Mouse (Mus musculus) left cerebral cortex, adult 9 months (tissue): ENCODE results near the gene Atxn2.
"Not testable (repeated sequence)": the region's sequence is repeated elsewhere in the genome, so short reads cannot be mapped to it uniquely, and the experiment has no call there.

Experiments used
- DNase-seq, 2 experiments: peaks; one replicate each; pipeline ENCODE4 v3.0.0; 2022; ENCODE audit warnings: low spot score in 2 of 2

Atxn2 gene

DNA sequence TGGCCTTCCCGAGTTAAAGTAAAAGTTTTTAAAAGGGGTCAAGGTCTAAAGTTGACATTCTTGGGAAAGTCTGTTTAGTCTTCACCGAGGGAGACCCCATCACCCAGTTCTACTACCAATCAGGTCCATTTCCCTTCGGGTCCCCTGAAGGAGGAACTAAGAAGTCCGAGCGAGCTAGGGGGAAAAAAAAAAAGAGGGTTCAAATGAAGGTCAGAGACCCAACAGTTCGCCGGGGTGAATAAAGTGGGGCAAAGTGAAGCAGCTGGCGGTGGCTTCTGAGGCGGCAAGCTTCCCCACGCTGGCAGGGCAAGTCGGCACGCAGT lies 325 bp upstream of the Atxn2 start:
- no peak for DNase-seq

DNA sequence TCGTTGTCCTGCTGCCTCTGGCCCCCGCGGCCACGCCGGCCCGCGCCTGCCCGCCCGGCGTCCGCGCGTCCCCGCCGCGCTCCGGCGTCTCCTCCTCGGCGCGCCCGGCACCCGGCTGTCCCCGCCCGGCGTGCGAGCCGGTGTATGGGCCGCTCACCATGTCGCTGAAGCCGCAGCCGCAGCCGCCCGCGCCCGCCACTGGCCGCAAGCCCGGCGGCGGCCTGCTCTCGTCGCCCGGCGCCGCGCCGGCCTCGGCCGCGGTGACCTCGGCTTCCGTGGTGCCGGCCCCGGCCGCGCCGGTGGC lies 743 bp downstream of the Atxn2 start:
- peak in 1 of 2 experiments; percentile 48 for DNase-seq

DNA sequence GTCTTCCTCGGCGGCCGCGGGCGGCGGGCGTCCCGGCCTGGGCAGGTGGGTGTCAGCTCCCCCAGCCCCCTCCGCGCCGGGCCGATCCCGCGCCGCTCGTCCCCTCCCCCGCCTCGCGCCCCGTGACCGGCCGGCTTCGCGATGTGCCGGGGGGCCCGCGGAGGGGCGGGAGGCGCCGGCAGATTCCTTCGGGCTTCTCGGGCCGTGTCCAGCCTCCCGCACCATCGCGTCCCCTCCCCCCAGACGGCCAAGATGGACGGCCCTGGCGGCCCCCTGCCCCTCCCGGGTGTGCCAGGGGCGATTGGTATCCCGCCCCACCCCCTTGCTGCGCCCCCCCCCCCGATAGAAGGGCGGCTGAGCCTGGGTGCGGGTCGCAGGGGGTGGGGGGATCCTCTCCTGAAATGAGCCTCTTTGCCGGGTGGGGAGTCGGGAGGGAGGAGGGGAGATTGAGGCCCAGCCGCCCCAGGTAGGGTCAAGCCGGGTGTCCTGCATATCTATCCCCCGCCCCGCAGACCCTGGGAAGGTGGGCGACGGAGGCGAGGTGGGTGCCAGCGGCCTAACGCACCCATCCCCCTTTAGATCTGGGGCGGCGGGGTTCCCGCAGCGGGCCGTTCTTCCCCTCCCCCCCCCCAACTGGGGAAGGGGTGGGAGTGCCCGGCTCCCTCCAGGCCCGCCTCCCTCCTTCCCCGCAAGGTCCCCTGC lies 1.2 kb downstream of the Atxn2 start:
- DNase-seq = no peak

DNA sequence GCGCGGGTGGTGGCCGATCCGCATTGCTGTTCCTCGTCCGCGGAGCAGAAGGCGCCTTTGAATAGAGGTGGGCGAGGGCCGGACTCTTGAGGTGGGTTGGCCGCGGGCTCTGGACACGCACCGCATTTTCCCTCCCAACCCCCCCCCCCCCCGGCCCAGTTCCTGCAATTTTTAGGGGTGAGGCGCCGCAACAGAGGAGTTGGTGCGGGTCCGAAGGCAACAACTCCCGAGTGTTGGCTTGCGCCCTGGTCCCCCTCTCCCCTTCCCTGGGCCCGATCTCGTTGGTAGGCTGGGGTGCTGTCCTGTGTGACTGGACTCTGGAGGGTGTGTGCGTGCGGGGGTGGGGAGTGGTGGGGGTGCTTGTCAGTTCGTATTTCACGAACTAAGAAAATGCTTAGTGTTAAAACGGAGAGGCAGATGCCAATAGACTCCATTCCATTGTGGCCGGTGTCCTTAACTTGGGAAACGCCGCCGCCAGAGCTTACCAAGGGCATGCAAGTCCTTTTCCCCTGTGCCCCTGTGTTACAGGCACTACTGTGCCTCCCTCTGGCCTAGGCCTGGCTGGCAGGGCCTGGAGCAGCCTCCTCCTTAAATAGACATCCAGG lies 1.9 kb downstream of the Atxn2 start:
- peak in 1 of 2 experiments; percentile 33 for DNase-seq

DNA sequence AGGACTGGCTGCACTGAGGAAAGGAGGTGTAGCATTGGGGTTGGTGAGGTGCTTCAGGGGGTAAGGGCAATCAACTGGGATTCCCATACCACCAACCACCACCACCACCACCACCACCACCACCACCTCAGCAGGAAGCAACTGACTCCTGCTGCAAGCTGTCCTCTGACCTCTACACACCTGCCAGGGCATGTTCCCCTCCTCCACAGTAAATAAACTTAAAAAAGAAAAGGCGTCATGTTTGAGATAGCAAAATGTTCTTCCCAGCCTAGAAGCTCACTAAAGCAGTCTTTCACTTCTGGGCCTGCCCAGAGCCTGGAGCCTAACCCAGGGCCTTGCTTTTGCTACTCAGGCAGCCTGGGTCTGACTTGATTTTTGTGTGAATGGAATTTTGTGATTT lies 3.2 kb downstream of the Atxn2 start:
- no peak for DNase-seq

DNA sequence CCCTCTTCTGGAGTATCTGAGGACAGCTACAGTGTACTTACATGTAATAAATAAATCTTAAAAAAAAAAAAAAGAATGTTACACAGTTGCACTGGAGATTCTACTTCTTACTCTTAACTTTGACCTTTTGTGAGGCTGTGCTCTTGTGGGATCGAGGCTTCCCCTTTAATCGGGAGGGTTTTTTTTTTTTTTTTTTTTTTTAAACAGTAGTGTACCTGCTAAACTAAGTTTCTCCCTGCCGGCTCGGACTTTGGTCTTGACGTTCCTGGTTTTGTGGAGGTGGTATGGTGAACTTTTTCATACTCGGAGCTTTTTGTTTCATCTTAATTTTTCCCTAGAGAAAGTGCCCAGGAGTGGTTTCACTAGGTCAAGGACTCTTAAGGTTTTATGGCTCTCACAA lies 3.8 kb downstream of the Atxn2 start:
- no peak for DNase-seq

DNA sequence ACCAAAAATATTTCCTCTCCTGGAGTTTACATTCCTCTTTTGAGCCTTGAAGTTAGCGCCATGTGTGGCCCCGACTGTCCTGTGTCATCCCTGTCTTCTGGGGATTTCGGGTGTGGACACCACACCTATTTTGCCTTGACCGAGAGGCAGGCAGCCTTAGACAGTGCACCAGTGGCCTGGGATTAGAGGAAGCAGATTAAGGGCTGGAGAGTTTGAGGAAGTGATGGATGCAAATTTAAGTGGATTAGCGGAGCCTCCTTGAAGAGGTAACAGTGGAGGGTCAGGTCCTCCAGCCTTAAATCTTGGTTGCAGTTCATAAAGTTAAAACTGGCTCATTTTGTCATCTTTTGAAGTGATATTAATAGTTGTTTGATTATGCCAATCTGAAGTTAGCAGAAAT lies 7.3 kb downstream of the Atxn2 start:
- DNase-seq = no peak

DNA sequence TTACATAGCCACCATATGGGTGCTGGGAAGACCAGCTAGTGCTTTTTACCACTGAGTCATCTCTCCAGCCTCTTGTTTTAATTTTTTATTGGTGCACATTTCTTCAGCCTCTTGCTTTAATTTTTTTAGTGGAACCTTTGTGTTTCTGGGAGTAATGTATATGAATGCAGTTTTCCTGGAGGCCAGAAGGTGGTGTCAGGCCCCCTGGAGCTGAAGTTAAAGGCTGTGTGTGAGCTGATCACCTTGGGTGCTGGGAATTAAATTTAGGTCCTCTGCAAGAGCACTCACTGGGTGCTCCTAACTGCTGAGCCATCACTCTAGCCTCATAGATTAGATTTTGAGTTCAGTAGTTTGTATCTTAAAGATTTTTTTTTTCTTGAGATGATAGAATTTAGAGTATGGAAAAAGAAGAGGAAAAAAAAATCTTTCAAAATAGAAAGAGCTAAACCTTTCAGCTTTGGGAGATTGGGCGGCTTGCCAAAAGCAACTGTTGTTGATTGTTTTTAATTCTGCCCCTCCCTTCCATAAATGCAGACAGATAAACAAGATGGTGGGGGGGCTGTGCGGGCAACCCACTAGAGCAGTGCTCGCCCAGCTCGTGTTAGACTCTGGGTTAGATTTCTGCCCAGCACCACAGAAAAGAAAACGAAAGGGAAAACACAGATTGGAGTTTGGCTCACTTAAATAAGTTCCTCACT lies 9.9 kb downstream of the Atxn2 start:
- no peak for DNase-seq

DNA sequence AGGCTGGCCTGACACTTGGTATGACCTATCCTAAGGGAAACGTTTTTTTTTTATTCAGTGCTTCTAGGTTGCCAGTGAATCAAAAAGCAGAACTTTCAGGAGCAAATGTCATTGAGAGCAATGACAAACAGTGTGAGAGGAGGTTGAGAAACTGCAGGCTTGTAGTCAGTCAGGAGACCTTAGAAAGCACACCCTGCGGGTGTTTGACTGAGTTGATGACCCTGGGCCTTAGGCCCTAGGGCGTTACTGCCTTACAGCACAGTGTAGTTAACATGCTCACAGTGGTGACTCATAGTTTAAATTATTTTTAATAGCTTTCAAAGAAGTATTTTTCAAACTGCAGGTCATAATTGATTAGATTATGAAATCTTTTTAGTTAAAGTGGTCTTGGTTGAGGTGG lies 10.7 kb downstream of the Atxn2 start:
- DNase-seq = no peak

DNA sequence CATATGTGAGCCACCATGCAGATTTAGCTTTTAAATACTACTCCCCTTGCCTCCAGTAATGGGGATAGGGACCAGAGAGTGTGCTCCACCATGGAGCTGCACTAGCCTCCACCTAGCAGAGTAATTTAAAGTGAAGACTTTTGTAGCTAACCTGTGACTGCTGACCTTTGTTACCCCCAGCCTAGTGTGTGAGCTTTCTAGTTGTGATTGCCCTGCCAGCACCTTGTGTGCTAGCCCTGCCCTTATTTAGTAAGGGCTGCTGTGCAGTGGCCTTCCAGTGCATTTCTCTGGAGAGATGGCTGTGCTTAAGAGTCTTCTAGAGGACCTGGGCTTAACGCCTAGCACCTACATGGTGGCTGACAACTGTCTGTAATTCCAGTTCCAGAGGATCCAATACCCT lies 13.5 kb downstream of the Atxn2 start:
- no peak for DNase-seq

DNA sequence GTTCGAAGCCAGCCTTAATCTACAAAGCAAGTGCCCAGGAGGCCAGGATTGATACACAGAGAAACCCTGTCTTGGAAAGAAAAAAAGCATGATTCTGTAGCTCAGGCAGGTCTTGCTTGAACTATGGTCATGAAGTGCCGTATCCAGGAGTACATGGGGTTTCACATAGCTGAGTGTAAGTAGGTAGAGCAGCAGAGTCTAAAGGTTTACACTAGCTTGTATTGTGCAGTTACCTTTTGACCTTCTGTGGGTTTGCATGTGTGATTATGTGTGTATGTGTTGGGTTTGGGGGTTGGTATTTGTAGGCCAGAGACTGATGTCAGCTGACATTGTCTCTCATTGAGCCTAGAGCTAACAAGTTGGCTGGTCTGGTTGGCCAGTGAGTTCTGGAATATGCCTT lies 18.9 kb downstream of the Atxn2 start:
- DNase-seq = no peak

DNA sequence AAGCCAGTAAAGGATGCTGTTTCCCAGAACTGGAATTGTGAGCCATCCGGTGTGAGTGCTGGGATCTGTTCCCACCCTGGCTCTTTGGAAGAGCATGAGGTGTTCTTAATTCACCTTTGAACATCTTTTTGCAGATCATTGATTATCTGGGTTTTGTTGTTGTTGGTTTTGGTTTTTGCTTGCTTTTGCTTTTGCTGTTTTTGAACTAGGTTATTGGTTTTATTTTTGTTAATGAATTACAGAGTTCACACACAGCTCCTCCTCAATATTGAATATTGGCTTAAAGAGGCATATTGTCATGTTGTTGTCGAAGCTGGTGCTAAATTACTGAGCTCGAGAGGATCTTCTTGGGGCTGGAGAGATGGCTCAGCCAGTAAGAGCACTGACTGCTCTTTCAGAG lies 25.5 kb downstream of the Atxn2 start:
- DNase-seq = no peak

DNA sequence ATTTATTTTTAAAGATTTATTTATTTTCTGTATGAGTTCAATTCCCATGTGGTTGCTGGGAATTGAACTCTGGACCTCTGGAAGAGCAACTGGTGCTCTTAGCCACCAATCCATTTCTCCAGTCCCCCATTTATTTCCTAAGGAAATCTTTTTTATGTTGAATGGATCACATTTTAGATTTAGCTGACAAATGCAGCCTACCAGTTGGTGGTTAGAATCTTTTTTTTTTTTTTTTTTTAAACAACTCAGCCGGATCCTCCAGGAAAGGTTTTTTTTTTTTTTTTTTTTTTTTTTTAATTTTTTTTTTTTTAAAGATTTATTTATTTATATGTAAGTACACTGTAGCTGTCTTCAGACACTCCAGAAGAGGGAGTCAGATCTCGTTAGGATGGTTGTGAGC lies 27.0 kb downstream of the Atxn2 start:
- DNase-seq = not testable (repeated sequence)

DNA sequence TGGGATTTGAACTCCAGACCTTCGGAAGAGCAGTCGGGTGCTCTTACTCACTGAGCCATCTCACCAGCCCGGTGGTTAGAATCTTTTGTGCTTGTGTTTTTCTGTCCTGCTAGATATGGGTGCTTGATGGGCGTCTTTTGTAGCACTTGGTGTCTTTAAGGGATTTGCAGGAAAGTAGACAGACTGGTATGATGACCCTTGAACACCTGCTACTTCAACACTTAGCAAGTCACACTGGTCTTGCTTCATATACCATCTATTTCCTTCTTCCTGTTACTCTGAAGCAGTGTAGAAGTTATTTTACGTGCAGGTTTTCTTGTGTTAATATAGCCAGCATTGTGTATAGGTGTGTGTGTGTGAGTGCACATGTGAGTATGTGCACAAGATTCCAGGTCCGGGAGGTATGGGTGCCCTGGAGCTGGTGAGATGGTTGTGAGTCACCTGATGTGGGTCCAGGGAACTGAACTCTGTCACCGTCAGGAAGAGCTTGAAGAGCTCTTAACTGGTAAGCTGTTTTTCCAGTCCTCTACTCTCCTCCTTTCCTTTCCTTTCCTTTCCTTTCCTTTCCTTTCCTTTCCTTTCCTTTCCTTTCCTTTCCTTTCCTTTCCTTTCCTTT lies 27.5 kb downstream of the Atxn2 start:
- DNase-seq = no peak

DNA sequence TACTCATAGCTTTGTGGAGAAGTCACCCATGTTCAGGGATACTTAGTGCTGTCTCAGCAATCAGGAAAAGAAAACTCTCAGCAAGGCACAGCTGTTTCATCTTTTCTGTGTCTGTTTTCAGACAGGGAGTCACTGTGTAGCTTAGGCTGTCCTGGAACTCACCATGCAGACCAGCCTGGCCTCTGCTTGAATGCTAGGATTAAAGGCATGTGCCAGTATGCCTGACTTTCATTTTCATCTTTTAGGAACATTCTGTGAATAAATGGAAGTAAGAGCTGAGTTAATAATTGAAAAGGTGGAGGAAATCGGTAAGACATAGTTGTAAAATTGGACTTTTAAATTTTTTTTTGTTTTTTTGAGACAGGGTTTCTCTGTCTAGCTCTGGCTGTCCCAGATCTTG lies 29.4 kb downstream of the Atxn2 start:
- no peak for DNase-seq

DNA sequence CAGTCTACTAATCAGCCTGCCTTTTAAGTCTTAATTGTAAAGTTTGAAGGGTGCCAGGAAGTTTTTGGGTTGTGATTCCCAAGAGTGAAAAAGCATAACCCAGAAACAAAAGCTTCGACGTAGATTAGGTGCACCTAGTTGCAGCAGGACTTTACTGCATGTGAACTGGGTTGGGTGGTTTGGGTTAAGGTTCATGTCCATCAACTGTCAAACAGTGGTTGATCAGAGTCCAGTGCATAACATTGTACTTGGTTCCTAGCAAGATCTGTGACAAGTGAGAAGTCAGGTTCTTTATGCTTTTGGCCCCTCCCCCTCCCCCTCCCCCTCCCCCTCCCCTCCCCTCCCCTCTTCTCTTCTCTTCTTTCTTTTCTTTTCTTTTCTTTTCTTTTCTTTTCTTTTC lies 31.8 kb downstream of the Atxn2 start:
- no peak for DNase-seq

DNA sequence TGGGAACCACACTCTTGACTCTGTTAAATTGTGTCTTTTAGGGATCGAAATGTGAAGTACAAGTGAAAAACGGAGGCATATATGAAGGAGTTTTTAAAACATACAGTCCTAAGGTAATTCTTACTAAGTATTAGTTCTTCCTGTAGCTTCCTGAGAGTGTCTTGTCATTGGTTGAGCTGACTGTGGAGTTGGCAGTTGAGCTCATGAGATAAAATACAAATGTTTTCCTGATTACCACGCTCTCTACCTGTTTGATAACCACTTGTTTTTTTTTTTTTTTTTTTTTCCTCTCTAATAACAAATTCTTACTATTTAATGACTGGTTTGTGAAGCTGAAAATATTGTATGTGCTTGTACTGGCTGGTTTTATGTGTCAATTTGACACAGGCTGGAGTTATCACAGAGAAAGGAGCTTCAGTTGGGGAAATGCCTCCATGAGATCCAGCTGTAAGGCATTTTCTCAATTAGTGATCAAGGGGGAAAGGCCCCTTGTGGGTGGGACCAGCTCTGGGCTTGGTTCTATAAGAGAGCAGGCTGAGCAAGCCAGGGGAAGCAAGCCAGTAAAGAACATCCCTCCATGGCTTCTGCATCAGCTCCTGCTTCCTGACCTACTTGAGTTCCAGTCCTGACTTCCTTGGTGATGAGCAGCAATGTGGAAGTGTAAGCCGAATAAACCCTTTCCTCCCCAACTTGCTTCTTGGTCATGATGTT lies 36.9 kb downstream of the Atxn2 start:
- DNase-seq = not testable (repeated sequence)

DNA sequence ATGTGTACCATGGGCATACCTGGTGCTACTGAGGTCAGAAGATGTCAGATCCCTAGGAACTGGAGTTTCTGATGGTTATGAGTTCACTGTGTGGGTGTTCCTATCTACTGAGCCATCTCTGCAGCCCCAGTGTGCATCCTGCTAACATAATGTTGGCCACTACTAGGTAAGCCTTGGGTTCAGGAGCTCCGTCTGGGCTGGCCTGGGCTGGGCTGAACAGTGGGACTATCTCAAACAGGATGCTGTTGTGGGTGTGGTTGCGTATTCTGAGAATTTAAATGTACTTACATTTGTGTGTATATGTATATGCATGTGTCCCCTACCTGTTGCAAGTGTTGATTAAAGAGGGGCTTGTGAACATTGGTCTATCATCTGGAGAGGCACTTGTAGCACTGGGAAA lies 38.5 kb downstream of the Atxn2 start:
- no peak for DNase-seq

DNA sequence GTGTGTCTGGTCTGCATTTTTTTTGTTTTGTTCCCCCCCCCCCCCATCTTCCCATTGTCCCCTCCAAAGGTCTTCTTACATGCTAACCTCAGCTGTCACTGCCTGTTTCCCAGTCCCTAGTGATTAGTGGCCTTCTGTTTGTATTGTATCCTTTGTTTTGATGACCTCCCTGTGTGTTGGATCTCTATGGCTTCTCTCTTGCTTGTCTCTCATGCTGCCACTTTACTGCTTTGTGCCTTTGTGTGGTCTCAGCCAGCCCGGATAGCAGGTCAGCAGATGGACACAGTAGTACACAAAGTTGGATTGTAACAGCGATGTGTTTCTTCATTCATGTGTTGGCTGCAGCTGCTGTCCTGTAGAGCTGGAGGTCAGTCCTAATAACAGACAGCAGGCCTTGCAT lies 46.8 kb downstream of the Atxn2 start:
- no peak for DNase-seq

DNA sequence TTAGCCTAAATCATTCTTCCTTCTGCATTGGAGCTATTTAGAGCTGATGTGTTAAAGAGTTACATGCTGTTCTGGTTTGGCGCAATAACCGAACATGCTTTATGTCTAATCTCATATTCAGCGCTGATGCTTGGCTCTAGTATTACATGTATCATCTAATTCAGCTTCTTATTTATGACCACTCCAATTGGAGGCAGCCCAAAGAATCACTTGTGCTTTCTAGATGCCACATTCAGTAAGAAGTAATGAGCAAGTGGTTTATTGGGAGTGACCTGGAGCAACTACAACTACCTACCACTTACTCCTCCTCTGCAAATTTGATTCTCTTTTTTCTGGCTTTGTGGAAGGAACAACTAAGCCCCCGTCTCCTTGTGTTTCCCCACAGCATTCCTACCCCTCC lies 47.2 kb downstream of the Atxn2 start:
- DNase-seq = no peak

DNA sequence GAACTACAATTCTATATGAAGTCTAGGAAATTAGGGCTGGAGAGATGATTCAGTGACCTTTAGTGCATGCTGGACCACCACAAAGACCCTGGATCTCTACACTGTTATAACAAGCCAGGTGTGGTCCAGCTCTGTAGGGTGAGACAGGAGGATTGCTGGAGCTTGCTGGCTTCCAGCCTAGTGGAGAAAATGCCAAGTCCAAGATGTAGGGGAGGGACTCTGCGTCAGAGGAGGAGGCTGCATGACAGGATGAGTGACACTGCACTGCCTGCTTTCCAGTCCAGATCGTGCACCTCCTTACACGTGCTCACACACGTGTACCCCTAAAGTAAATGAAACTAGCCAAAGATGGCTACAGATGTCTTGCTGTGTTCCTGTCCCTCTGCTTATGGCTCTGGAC lies 48.8 kb downstream of the Atxn2 start:
- no peak for DNase-seq

DNA sequence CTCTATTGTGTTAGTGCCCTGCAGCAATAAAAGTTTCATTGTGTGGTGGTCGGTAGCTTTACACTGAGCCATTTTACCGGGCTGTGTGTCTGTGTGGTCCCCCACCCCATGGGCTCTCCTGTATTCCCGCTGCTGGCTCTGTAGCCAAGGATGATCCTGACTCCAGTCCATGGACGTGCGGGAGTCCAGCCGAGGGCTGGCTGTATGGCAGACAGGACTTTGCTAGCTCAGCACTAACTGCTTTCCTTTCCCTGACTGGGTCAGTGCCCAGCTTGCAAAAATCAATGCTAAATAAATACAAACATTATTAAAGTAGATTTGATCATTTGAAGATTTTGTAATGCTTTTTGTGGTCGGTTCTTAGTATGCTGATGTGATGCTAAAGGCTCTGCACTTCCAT lies 50.3 kb downstream of the Atxn2 start:
- DNase-seq = no peak

DNA sequence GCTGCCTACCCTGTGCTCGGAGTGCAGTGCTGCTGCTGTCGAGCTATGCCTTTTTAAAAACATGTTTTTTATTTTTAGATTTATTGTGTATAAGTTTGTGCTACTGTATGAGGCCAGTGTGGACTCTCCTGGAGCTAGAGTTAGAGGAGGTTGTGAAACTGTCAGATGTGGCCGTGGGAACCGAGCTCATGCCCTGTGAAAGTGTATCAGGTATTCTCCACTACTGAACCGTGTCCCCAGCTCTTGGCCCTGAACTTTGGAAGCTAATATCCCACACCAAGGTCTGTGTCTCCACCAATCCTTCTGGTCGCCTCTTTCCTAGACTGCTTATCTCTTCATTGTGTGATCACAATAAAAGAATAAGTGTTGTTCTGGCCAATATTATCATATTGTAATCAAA lies 51.8 kb downstream of the Atxn2 start:
- DNase-seq = no peak
